Mouse (Mus musculus): ENCODE results near the gene Ggact.

Ggact gene

DNA sequence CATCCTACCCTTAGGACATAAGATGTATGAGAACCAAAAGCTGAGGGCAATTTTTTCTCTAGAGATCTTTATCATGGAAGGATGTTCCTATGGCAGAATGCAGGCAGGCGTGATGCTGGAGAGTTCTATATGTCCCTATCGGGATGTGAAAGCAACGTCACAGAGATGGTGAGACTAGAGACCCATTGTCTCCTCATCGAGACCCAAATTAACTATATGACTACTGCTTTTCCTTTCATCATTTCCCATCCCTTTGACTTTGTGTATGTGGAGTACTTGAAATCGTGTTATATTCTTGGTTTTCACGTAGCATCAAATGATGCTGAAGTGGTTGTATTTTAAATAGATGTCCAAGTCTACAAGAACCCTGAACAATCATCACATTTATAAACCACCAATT, at the start of gene Ggact:
Ggact (minus strand) TSS at position 101 of the 400 bp plus-strand sequence.
- no peak for TF ChIP-seq GATA4 (IDR thresholded peaks at IDR 0.05; ENCODE audit: insufficient replicate concordance, low read length)

DNA sequence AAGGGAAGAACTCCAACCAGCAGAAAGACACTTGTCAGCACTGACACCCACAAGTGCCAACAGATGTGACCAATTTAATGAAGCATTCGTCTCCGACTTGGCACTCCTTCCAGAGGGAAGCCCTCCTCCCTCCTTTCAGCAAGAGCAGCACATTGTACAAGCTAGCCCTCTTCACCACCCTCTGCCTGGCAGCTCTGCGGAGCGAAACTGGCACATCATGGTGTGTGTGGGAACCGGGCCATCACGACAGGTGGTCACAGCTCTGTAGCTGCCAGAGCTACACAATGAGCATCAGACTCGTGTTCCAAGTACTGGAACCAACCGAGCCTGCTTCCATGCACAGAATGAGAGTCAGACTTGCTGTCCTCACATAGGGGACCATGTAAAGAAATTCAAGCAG, 44.4 kb upstream of the Ggact start:
- TF ChIP-seq GATA4 (IDR thresholded peaks at IDR 0.05; ENCODE audit: insufficient replicate concordance, low read length) = no peak

DNA sequence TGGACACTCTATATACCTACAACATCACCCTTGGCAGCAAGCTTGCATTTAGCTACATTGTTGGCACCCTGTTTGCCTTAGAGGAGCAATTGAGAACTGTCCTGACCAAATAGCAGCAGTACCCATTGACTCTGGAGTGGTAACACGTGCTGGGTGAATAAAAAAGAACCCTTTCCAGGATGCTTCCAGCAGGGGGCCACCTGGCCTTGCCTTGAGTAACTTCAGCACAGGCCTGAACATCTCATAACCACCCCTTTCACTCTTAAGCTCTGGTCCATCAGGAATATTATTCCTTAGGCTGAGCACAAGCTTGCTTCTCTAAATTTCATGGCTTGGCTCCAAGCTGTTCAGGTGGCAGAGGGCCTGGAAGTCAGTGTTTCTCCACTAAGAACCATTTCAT, 39.8 kb upstream of the Ggact start:
- no peak for TF ChIP-seq GATA4 (IDR thresholded peaks at IDR 0.05; ENCODE audit: insufficient replicate concordance, low read length)

DNA sequence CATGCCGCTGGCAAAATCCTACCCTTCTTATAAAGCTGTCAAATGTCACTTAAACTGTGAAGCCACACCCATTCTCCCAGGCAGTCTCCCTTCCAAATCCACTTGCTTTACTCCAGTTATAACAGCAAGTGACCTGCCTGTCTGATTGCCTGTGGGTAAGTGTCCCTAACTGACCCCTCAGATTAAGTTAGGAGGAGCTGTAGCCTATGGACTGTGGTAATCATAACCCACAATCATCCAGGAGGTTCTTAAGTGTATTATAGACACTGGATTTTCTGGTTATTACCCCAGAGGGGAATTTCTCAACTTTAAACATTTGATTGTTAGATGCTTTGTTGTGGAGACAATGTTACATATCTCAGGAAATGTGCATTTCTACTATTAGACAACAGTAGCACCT, 39.0 kb upstream of the Ggact start:
- TF ChIP-seq GATA4 (IDR thresholded peaks at IDR 0.05; ENCODE audit: insufficient replicate concordance, low read length) = no peak

DNA sequence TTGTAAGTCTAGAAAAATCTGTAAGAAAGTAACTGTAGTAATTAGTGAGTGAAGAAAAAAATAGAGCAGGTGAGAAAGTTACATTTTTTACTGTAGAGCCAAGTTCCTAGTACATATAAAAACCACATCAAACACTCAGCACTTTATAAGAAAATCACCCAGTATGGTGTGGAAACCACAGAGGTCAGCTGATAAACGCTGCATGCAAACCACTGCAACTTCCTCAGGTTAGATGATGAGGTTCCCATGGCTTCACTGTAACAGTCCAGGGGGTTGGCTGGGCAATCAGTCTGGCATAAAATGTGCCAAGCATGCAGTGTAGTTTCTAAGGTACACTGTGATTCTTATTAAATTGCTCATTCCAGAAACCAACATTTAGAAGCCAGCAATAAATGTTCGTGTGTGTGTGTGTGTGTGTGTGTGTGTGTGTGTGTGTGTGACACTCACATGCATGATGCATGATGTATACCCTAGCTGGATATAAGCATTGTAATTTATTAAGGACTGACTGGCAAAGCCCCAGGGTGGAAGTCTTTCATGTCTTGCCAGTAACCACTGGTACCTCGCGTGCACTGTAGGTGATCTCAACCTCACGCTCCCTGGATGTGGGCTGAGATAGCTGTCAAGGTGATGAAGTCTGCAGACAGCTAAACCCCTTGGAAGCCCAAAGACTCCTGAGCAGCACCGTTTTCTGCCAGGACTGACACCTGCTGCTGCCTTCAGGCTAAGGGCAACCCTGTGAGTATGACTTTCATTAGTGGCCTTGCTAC, 38.3 kb upstream of the Ggact start:
- no peak for TF ChIP-seq GATA4 (IDR thresholded peaks at IDR 0.05; ENCODE audit: insufficient replicate concordance, low read length)

GRCm38 (mm10) chr14:122950915-122951314, 37.4 kb upstream of the Ggact start:
- no peak for TF ChIP-seq GATA4 (IDR thresholded peaks at IDR 0.05; ENCODE audit: insufficient replicate concordance, low read length)

GRCm38 (mm10) chr14:122943475-122943853, 29.9 kb upstream of the Ggact start:
- no peak for TF ChIP-seq GATA4 (IDR thresholded peaks at IDR 0.05; ENCODE audit: insufficient replicate concordance, low read length)

DNA sequence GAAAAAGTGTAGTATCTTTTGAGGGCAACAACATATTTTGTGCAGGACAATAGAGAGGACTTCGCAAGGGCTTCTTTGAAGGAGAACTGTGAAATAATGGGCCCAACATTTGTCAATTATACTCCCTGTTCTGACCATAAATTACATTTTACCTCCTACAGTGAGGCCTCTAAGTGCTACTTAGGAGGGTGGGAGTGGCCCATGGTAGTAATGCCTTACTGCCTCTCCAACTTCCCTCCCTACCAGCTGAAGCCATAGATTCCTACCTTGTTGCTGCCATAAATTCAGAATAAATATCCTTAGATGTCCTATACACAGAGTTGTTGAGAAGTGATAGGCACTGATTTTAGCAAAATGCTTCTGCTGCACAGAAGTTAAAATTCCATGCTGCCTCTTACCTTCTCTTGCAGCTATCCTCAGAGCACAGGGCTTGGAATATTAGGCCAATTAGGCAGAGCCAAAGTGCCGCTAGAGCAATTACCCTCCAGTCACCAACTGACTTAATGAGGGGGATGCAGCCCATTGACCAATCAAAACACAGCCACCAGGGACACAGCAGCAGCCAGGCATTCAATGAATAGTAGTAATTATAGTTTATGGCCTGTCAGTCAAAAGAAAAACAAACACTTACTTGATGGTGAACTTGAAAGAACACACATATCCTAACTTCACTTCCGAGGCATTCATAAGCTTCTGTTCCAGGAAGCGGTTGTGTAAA, 29.4 kb upstream of the Ggact start:
- no peak for TF ChIP-seq GATA4 (IDR thresholded peaks at IDR 0.05; ENCODE audit: insufficient replicate concordance, low read length)

DNA sequence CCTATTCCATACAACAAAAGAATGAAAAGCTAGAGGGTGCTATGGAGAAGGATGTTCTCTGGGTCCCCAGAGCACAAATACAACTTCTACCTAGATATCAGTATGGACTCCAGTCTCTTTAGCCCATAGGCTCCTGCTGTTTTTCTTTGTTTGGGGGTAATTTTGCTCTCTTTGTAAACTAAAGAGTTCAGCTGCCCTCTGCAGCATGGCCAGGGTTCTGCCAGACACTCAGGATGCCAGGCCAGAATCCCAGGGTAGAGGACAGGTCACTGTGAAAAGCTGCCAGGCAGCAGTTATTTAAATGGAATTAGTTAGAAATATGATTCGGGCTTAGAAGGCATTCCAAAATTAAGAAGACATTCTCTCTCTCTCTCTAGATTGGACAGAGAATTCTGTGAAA, 22.9 kb upstream of the Ggact start:
- no peak for TF ChIP-seq GATA4 (IDR thresholded peaks at IDR 0.05; ENCODE audit: insufficient replicate concordance, low read length)

DNA sequence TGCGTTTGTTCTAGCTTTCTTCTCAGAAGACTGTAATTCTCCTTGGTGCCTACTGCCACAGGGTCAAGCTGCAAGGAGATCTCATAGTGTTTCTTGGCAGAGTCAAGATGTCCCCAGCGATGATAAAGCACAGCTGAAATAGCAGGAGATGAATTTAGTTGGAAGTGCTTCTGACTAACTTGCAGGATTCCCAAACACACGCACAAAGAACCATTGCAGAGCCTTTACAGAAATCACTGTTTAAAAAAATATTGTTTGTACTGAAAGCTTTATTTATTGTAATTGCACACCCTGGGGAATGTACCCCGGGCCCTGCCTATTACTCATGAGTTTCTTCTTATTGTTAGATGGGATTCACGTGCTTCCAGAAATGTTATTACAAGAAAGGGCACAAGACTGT, 6.5 kb upstream of the Ggact start:
- no peak for TF ChIP-seq GATA4 (IDR thresholded peaks at IDR 0.05; ENCODE audit: insufficient replicate concordance, low read length)

DNA sequence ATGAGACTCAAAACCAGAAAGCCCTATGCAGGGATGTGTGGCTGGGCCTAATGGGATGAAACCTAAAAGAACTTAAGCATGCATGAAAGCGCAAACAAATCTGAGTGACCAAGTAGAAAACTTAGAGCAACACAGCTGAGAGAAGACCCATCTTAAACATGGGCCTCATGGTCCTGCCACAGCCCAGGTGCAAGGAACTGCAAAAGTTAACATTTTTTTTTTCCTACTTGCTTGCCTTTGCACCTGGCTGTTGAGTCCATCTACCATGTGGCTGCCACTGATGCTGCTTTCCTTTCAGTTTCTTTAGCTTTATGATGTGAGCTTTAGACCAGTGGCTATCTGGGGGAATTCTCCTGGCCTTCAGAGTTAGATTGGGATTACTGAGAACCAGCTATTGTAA, 4.1 kb upstream of the Ggact start:
- TF ChIP-seq GATA4 (IDR thresholded peaks at IDR 0.05; ENCODE audit: insufficient replicate concordance, low read length) = no peak

GRCm38 (mm10) chr14:122912812-122913498, 602 bp downstream of the Ggact start:
- TF ChIP-seq GATA4 (IDR thresholded peaks at IDR 0.05; ENCODE audit: insufficient replicate concordance, low read length) = no peak

DNA sequence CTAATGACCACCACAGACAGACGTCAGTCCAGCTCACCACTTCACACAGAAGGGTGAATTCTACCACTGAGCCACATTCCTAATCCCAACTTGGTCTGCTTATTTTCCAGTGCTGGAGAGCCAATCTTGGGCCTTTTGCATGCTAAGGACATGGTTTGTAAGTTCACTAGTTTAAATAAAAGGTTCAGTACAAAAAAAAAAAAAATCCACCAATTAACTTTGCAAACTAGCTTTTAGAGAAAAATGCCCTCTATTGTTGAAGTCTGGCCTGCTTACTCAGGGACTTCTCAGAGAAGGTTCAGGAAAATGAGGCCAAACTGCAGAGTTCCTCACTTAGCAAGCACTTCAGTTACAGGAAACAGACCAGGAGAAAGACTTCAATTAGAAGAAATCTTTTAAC, 1.4 kb downstream of the Ggact start:
- no peak for TF ChIP-seq GATA4 (IDR thresholded peaks at IDR 0.05; ENCODE audit: insufficient replicate concordance, low read length)

DNA sequence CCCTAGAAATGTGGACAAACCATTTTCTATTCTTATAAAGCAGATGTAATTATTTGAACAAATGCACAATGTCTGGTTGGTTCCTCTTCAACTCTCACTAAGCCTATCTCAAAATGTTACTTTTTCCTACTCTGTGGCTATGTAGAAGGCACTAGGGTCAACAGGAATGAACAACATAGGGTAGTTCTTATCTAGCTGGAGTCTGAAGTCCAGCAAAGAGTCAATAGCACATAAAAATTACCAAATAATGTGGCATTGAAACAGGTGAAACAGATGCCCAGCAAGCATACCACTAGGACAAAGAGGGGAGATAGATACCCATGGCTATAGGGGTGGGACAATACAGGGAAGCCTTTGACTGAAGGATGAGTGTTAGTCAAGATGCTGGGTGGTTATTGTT, 2.3 kb downstream of the Ggact start:
- TF ChIP-seq GATA4 (IDR thresholded peaks at IDR 0.05; ENCODE audit: insufficient replicate concordance, low read length) = peak; percentile 98

DNA sequence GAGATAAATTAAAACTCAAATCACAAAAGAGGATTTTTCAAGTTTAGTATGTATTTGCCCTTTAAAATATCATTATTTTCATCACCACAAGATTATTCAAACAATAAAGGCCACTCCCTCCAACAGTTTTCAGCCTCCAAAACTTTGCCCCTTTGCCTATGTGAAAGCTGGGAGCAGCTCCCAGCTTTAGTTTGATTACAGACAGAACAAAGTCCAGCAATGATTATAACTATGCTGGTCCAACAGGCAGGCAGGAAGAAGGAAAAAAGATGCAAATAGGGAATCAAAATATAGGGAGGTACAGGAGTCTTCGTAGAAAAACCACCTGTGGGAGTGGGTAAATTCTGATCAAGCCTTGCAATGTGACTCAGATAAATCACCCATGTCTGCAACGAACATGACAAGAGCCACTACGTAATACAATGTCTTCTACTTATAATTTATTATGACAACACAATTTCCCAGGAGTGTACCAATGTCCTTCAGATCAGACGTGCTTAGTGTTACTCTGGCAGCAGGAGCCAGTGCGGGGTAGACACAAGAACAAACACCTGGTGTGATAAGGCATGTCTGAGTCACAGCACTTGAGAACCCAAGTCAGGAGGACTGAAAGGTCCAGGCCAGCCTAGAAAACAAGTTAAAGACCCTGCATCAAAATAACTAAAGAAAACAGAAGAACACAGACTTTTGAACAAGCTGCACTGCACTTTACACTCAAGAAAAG, 4.0 kb downstream of the Ggact start:
- no peak for TF ChIP-seq GATA4 (IDR thresholded peaks at IDR 0.05; ENCODE audit: insufficient replicate concordance, low read length)

All from liver, adult (tissue).